Comparison of ENCODE assay signal across 10 mouse cellular contexts in the genomic region with DNA sequence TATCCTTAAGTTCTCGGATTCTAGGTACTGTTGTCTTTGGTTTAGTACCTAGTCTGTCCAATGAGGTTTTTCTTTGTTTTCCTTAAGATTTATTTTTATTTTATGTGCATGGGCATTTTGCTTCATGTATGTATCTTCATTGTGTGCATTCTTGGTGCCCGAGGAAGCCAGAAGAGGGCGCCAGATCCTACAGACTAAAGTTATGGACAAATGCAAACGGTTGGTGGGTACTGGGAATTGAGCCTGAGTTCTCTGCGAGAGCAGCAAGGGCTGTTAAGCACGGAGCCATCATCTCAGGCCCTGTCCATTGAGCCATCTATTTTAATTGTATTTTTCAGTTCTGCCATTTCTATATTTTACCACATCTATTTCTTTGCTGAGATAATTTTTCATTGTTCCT. TPM values are rescaled to one million over a fixed set of nuclear protein-coding genes. Genes with fewer than 3 reads are reported as not detected.
DNase-seq lines count a peak whose midpoint lies in the region; ATAC-seq and TF ChIP-seq lines count a peak whose summit lies in the region.
"Had no signal": no experiment of that assay in that cellular context is flagged by ENCODE, and none has a peak within 500 bp of the region (broad histone marks: within the 10 kb centered on the region; RNA-seq: fewer than 3 reads in every experiment).

No protein-coding gene starts in this region.

- H3K4me2 ChIP-seq in kidney, embryonic 14.5 days (replicated peaks; ENCODE audit: low read depth, low read length): no peak overlapping the region
- no peak overlapping the region for H3K4me2 ChIP-seq in forebrain, embryonic 15.5 days (replicated peaks)
- H3K4me2 ChIP-seq: intestine, embryonic 15.5 days; liver, embryonic 15.5 days had no signal

- no peak overlapping the region for H3K4me3 ChIP-seq in kidney, embryonic 14.5 days (ENCODE audit: low read length)
- no peak overlapping the region for H3K4me3 ChIP-seq in cortical plate, adult 2 months (ENCODE audit: insufficient read depth, low read length)
- no peak overlapping the region for H3K4me3 ChIP-seq in forebrain, embryonic 15.5 days
- H3K4me3 ChIP-seq: intestine, embryonic 15.5 days; liver, embryonic 15.5 days had no signal

- DNase-seq in kidney, postnatal 36 days: peak; percentile 11 to 58
- peak; percentile 12 for DNase-seq in 3T3-L1 (ENCODE audit: low read depth, low spot score)
- DNase-seq in B cell, adult 2 months: peak; percentile 12 to 15
- DNase-seq in natural killer cell, adult 2 months (ENCODE audit: low spot score in 2 of 2): no peak

- H3K36me3 ChIP-seq in kidney, embryonic 14.5 days (ENCODE audit: control insufficient read depth, insufficient read depth, low read length): no peaks in the 10 kb centered on the region
- no peaks in the 10 kb centered on the region for H3K36me3 ChIP-seq in forebrain, embryonic 15.5 days
- H3K36me3 ChIP-seq: intestine, embryonic 15.5 days; liver, embryonic 15.5 days had no signal

- no peaks in the 10 kb centered on the region; the same call in 1 of the 2 replicates for H3K27me3 ChIP-seq in kidney, embryonic 14.5 days (ENCODE audit: control insufficient read depth, insufficient read depth, low read length)
- H3K27me3 ChIP-seq in forebrain, embryonic 15.5 days: no peaks in the 10 kb centered on the region; the same call in 1 of the 2 replicates
- H3K27me3 ChIP-seq: intestine, embryonic 15.5 days had no signal

- H3K27ac ChIP-seq in kidney, embryonic 14.5 days (ENCODE audit: low read depth, low read length): no peak overlapping the region
- H3K27ac ChIP-seq in cortical plate, adult 2 months (ENCODE audit: insufficient read depth, low read length): no peak overlapping the region
- no peak overlapping the region for H3K27ac ChIP-seq in forebrain, embryonic 15.5 days (replicated peaks)
- H3K27ac ChIP-seq: intestine, embryonic 15.5 days; liver, embryonic 15.5 days had no signal

- no peak for TF ChIP-seq POLR2A in cortical plate, adult 2 months (IDR thresholded peaks at IDR 0.05; ENCODE audit: extremely low read depth, insufficient read depth, low read length)

- no peak for ATAC-seq in kidney, embryonic 14.5 days (ENCODE audit: low FRiP score, low TSS enrichment)
- ATAC-seq in forebrain, embryonic 15.5 days (replicated peaks): no peak
- ATAC-seq: activated CD4-positive, CD25-positive, alpha-beta regulatory T cell, adult 4 months; intestine, embryonic 15.5 days had no signal

- peak; percentile 19; the same call in 1 of the 2 replicates for TF ChIP-seq CTCF in cortical plate, adult 2 months (IDR thresholded peaks at IDR 0.05; ENCODE audit: extremely low read depth, insufficient read depth, low read length)

- H3K4me1 ChIP-seq in kidney, embryonic 14.5 days (ENCODE audit: control insufficient read depth, insufficient read depth, low read length): peaks cover 5% of the 10 kb centered on the region; the same call in 1 of the 2 replicates
- H3K4me1 ChIP-seq in cortical plate, adult 2 months (ENCODE audit: control insufficient read depth, insufficient read depth, low read length): no peaks in the 10 kb centered on the region
- H3K4me1 ChIP-seq in forebrain, embryonic 15.5 days: peaks cover 8% of the 10 kb centered on the region

- WGBS in kidney, embryonic 14.5 days: 86% methylated on average over 6 of the region's 6 CpGs
- WGBS in forebrain, embryonic 15.5 days: 88% methylated on average over 6 of the region's 6 CpGs

- H3K9ac ChIP-seq in kidney, embryonic 14.5 days (ENCODE audit: low read depth, low read length): no peak overlapping the region
- H3K9ac ChIP-seq in forebrain, embryonic 15.5 days (replicated peaks): no peak overlapping the region
- H3K9ac ChIP-seq: intestine, embryonic 15.5 days; liver, embryonic 15.5 days had no signal

- no peaks in the 10 kb centered on the region for H3K9me3 ChIP-seq in kidney, embryonic 14.5 days (ENCODE audit: control insufficient read depth, low read length)
- H3K9me3 ChIP-seq in forebrain, embryonic 15.5 days: no peaks in the 10 kb centered on the region
- H3K9me3 ChIP-seq: intestine, embryonic 15.5 days; liver, embryonic 15.5 days had no signal

RNA-seq across cellular contexts. Expression of a gene that starts 35.9 kb away (rescaled TPM):
- 13.5 and 14.5 TPM in 2 replicates for polyA plus RNA-seq in kidney, embryonic 14.5 days (2014; fragmentation: Nextera tagmentation; extraction: Ambion mirVana)
- 5.3 and 6.3 TPM in 2 replicates for polyA plus RNA-seq in cortical plate, adult 2 months (2012; rRNA removed)
- 7.1 and 7.7 TPM in 2 replicates for polyA plus RNA-seq in forebrain, embryonic 15.5 days (2015; fragmentation: Nextera tagmentation; extraction: Ambion mirVana)

Comparison
In these comparisons a context has a peak if more than half of its experiments do, and no peak if none do; other contexts are left out.
1. DNase-seq: peak in kidney, postnatal 36 days (2 of 2), 3T3-L1 (single experiment) and B cell, adult 2 months (2 of 2); none in natural killer cell, adult 2 months (0 of 2).